Mouse (Mus musculus) kidney, postnatal 4 days (tissue): ENCODE results near the gene Zfp316.

Source experiments
- DNase-seq, 2 experiments: peaks; one replicate each; pipeline ENCODE4 v3.0.0; 2021; ENCODE audit warnings: mixed read lengths in 2 of 2

Gene Zfp316

GRCm38 (mm10) chr5:143279247-143279646 is 9.4 kb upstream of the Zfp316 start:
- DNase-seq = no peak

- no peak for DNase-seq
Measured at GRCm38 (mm10) chr5:143275761-143276160, 5.9 kb upstream of the Zfp316 start.

DNA sequence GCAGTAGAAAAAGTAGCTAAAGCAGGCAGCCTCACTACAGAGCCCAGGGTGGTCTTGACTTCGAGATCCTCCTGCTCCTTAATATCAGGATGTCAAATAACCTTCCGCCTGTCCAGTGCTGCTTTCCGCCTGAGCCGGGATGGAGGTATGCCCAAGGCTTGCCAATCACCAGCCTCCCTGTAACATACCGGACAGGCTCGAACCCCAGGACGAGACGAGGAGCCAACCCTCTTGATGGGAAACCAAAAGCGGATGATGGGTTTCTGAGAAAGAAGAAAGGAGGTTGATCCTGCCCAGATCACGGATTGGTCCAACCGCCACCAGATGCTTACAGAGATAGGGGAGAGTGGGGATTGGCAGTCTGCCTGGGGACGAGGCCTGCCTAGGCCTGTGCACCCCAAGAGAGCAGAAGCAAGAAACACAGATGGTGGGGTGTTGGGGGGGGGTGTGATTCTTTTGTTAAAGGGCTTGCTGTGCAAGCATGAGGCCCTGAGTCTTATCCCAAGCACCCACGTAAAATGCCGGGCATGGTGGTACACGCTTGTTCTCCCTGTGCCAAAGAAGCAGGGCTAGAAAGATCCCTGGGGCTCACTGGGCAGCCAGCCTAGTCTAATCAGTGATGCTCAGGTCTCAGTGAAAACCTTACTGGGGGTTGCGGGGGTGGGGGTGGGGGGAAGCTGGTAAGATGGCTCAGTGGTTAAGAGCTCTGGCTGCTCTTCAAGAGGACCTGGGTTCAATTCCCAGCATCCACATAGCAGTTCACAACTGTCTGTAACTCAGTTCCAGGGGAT is 2.9 kb upstream of the Zfp316 start:
- no peak for DNase-seq

DNA sequence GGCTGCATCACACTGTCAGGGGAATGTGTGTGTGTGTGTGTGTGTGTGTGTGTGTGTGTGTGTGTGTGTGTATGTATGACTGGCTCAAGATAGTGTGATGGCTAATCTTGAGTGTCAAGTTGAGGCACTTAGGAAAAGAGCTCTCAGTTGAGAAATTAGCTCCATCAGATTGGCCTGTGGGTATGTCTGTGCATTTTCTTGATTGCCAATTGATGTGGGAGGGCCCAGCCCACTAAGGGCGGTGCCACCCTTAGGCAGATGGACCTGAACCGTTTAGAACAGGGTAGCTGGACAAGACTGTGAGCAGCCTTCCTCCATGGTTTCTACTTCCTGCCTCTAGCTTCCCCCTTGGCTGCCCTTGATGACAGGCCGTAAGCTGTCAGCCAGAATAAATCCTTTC is 2.3 kb upstream of the Zfp316 start:
- DNase-seq = no peak

DNA sequence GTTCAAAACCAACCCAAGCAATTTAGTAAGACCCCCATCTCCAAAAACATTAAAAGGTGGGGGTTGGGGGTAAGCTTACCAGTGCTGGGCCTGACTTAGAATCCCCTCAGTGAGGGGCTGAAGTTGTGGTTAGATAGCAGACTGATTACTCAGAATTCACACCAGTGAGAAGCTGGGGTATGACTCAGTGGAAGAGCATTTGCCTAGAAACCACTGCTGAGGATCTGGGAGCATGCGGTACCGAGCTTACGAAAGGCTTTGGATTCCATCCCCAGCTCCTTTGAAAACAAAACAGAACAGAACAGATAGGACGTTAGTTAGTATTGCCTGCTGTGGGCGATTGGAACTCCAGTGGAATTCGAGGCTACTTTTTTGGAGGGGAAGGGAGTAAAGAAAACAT is 1.8 kb upstream of the Zfp316 start:
- no peak for DNase-seq

DNA sequence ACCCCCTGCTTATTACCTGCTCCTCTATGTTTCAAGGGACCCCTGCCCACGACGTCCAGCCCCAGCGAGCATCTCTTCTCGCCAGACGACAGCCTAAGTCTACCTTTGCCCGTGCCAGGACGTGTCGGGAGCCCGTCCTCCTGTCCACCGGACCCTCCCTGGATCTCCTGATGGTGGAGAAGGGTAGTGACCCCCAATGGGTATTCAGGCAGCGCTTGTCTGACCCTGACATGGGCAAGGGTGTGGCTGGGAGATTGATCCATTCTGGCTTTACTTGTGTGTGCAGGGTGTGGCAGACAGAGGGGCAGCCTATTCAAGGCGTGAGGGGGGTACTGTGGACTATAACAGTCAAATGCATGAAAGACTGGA is 313 bp upstream of the Zfp316 start:
- DNase-seq = no peak

- peak in 1 of 2 experiments; percentile 12 for DNase-seq
Measured at GRCm38 (mm10) chr5:143268985-143269362, 848 bp downstream of the Zfp316 start.

- DNase-seq = no peak
Measured at GRCm38 (mm10) chr5:143266794-143267193, 3.0 kb downstream of the Zfp316 start.

GRCm38 (mm10) chr5:143265409-143265808 is 4.4 kb downstream of the Zfp316 start:
- DNase-seq = no peak

- DNase-seq = peak in 1 of 2 experiments; percentile 13
Measured at GRCm38 (mm10) chr5:143264689-143265088, 5.1 kb downstream of the Zfp316 start.

GRCm38 (mm10) chr5:143261636-143262035 is 8.2 kb downstream of the Zfp316 start:
- DNase-seq = no peak

DNA sequence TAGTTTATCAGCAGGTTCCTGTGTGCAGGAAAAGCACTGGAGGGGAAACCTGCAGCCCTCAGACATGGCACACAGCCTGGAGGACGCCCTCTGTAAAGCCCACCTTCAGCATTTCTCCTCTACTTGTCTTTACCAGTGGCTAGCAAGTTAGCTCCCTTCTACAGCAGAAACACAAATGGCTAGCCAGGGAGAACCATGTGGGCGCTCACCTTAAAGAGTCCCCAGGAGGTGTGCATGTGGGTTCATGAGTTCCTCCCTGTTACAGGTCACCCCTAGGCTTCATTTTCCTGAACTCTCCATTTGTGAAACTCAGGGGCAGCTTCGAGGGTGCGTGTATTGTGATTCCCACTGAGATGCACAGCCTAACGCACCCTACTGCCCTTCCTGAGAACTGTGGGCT is 14.0 kb downstream of the Zfp316 start:
- DNase-seq = no peak

DNA sequence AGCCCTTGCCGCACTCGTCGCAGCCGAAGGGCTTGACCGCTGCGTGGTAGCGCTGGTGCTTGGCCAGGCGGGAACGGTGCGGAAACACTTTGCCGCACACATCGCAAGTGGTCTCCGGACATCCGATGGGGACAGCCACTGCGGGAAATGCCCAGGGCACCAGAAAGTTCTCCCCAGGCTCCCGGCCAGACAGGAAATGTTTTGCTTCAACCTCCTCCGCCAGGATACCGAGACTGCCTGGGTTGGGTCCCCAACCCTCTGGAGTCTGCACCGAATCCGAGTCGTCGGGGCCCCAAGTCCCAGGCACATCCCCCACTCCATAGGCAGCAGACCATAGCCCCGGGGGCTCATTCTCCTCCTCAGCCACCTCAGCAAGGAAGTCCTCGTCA is 14.7 kb downstream of the Zfp316 start:
- DNase-seq = peak in 1 of 2 experiments; percentile 31

DNA sequence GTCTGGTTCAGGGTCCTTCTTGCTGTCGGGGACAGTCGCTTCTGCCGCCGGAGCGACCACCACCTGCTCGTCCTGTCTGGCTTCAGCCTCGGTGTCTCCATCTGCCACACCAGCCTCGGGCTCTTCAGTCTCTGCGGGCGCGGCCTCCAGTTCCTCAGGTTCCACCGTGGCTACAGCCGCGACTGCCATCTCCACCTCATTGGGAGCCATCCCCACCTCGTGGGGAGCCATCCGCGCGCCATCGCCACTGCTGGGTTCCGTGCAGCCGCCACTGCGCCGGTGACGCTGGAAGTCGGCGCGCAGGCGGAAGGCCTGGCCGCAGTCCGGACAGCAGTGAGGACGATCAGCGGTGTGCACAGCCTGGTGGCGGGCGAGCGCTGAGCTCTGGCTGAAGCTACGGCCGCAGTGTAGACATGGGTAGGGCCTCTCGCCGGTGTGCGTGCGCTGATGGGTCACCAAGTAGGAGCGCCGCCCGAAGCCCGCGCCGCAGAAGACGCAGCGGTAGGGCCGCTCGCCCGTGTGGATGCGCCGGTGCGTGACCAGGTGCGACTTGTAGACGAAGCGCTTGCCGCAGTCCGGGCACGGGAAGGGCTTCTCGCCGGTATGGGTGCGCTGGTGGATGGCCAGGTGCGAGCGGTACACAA is 15.2 kb downstream of the Zfp316 start:
- peak; percentile 35 to 56 for DNase-seq

DNA sequence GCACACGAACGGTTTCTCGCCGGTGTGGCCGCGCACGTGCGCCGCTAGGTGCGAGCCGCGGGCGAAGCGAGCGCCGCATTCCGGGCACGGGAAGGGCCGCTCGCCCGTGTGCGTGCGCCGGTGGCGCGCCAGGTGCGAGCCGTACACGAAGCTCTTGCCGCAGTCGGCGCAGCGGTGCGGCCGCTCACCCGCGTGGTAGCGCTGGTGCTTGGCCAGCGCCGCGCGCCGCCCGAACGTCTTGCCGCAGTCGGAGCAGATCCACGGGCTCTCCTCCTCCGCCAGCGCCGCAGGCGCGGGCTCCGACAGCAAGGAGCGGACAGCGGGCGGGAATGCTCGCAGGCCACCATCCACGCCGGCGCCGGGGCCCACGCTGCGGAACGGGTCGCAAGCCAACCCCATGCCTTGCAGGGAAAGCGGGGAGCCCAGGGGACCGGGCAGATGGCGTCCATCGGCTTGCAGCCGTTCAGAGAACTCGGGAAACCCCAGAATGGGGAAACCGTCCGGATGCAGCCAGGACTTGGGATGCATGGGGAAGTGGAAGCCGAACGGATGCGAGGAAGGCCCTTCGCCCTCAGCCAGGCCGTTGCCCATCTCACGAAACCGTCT is 15.8 kb downstream of the Zfp316 start:
- peak in 1 of 2 experiments; percentile 58 for DNase-seq

GRCm38 (mm10) chr5:143253186-143253880 is 16.5 kb downstream of the Zfp316 start:
- DNase-seq = peak; percentile 43 to 59

DNA sequence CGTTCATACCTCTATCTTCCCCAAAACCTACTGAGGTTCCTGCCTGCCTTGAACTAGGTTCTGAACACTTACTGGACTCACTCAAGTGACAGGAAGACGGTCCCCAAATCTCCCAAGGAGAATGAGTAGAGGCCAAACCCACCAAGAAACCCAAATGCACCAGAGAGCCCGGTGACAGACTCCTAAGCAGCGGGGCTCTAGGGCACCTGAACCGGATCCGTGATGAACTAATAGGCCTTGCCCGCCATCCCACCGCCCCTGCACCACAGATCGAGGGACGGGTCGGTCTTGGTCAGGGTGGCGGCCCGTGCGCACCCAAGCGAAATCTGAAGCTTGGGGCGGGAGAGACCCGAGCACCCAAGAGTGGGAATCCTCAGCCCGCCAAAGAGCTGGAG is 17.0 kb downstream of the Zfp316 start:
- DNase-seq = no peak

- DNase-seq = no peak
Measured at GRCm38 (mm10) chr5:143252039-143252438, 17.8 kb downstream of the Zfp316 start.

DNA sequence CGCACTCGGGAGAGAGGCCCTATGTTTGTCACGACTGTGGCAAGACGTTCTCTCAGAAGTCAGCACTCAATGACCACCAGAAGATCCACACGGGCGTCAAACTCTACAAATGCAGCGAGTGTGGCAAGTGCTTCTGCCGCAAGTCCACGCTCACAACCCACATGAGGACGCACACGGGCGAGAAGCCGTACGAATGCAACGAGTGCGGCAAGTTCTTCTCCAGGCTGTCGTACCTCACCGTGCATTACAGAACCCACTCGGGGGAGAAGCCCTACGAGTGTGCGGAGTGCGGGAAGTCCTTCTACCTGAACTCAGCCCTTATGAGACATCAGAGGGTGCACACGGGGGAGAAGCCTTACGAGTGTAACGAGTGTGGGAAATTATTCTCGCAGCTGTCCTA is 24.9 kb downstream of the Zfp316 start:
- DNase-seq = no peak

DNA sequence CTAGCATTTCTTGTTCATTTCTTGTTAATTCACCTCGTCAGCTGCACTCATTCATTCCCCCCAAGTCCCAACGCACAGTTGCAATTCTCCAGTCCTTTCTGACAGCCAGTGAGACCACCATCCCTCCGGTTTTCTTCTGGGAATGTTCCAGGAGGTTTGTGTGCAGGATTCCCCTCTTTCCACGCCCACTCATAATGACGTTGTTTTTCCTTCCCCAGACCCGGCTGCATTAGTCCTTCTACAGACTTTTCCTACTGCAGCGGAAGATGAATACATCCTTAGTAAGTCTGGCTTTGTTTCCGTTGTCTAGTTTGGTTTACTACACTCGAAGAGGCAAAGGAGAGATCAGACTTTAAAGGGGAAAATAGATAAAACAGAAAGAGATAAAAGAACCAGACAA is 33.8 kb downstream of the Zfp316 start:
- no peak for DNase-seq

GRCm38 (mm10) chr5:143235028-143235693 is 34.7 kb downstream of the Zfp316 start, which contains the start of gene Zfp12:
Gene Zfp12, plus strand, starts transcription at chr5:143235163.
- DNase-seq = peak; percentile 94 to 97

GRCm38 (mm10) chr5:143226790-143227189 is 43.0 kb downstream of the Zfp316 start, which contains the start of gene Spdye4a:
Gene Spdye4a, minus strand, starts transcription at chr5:143226890.
- no peak for DNase-seq

GRCm38 (mm10) chr5:143222287-143222686 is 47.5 kb downstream of the Zfp316 start:
- DNase-seq = no peak
